Mouse (Mus musculus): ENCODE results near the gene Ganab. TPM values are rescaled to one million over a fixed set of nuclear protein-coding genes. Genes with fewer than 3 reads are reported as not detected.

Ganab gene
- polyA plus RNA-seq, 1 experiment from 2014 or later: 151 TPM

- WGBS: 0% methylated on average over 45 of the region's 46 CpGs
- Histone ChIP-seq H3K4me1 (ENCODE audit: insufficient read depth, low read length) (peaks cover 34% of the 10 kb centered on the region), H3K9me3 (ENCODE audit: low read length) (no peaks in the 10 kb centered on the region), H3K4me3 (ENCODE audit: low read length) (peak overlapping the region; percentile 98), H3K36me3 (ENCODE audit: insufficient read depth, low read length) (peaks cover 41% of the 10 kb centered on the region), H3K4me2 (replicated peaks; ENCODE audit: low read depth, low read length) (peak overlapping the region; percentile 69), H3K27me3 (ENCODE audit: insufficient read depth, low read length) (no peaks in the 10 kb centered on the region), H3K27ac (ENCODE audit: low read length) (peak overlapping the region; percentile 100), H3K9ac (replicated peaks; ENCODE audit: low read length) (peak overlapping the region; percentile 99)
- ATAC-seq (ENCODE audit: low FRiP score, low TSS enrichment): peak; percentile 50
Observed at GRCm38 (mm10) chr19:8942276-8942964, 44.5 kb downstream of the Ganab start.

DNA sequence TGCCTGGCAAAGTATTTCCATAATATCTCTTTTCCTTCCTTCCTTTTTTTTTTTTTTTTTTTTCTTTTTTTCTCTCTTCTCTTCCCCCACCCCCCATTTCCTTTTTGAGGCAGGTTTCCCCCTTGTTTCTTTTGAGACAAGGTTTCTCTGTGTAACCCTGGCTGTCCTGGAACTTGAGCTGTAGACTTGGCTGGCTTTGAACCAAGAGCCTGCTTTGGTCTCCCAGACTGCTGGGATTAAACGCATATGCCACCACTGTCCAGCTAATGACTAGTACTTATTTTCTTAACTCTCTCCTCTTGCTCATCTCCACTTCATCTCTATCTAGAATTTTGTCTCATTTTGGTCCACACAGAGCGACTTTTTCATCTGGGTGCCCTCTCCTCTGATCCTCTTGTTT lies 45.2 kb downstream of the Ganab start:
- H3K4me3 ChIP-seq (ENCODE audit: low read length): peak overlapping the region; percentile 98
- 66% methylated on average over 2 of the region's 2 CpGs for WGBS
- H3K9me3 ChIP-seq (ENCODE audit: low read length): no peaks in the 10 kb centered on the region
- ATAC-seq (ENCODE audit: low FRiP score, low TSS enrichment): no peak
- peak overlapping the region; percentile 100 for H3K27ac ChIP-seq (ENCODE audit: low read length)
- H3K27me3 ChIP-seq (ENCODE audit: insufficient read depth, low read length): no peaks in the 10 kb centered on the region
- peaks cover 34% of the 10 kb centered on the region for H3K4me1 ChIP-seq (ENCODE audit: insufficient read depth, low read length)
- H3K36me3 ChIP-seq (ENCODE audit: insufficient read depth, low read length): peaks cover 43% of the 10 kb centered on the region
- peak overlapping the region; percentile 99 for H3K9ac ChIP-seq (replicated peaks; ENCODE audit: low read length)
- peak overlapping the region; percentile 69 for H3K4me2 ChIP-seq (replicated peaks; ENCODE audit: low read depth, low read length)

- peak overlapping the region; percentile 34; the same call in 1 of the 2 replicates for H3K27ac ChIP-seq (ENCODE audit: low read length)
- H3K27me3 ChIP-seq (ENCODE audit: insufficient read depth, low read length): no peaks in the 10 kb centered on the region
- peak overlapping the region; percentile 69 for H3K4me2 ChIP-seq (replicated peaks; ENCODE audit: low read depth, low read length)
- peak overlapping the region; percentile 98; the same call in 1 of the 2 replicates for H3K4me3 ChIP-seq (ENCODE audit: low read length)
- no peaks in the 10 kb centered on the region for H3K9me3 ChIP-seq (ENCODE audit: low read length)
- H3K4me1 ChIP-seq (ENCODE audit: insufficient read depth, low read length): peaks cover 34% of the 10 kb centered on the region
- peak overlapping the region; percentile 8; the same call in 1 of the 2 replicates for H3K9ac ChIP-seq (replicated peaks; ENCODE audit: low read length)
- ATAC-seq (ENCODE audit: low FRiP score, low TSS enrichment): no peak
- 50% methylated on average over 5 of the region's 5 CpGs for WGBS
- H3K36me3 ChIP-seq (ENCODE audit: insufficient read depth, low read length): peaks cover 45% of the 10 kb centered on the region
Observed at GRCm38 (mm10) chr19:8944062-8944461, 46.2 kb downstream of the Ganab start.

DNA sequence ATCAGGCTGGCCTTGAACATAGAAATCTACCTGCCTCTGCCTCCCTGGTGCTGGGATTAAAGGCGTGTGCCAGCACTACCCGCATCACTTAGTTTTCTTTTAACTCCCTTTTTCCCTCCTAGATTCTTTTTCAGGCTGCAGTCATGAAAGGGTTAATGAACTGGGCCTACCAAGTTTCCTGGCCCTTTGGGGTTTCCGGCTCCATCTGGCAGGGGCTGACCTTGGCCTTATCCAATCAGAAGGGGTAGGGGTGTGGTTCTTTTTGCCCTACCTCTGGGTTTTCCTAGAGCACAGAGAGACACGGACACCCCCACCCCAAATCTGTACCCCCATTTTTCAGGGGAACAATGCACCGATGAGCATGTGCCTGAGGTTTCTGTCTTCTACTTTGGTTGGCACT lies 46.9 kb downstream of the Ganab start:
- Histone ChIP-seq H3K27me3 (ENCODE audit: insufficient read depth, low read length) (no peaks in the 10 kb centered on the region), H3K36me3 (ENCODE audit: insufficient read depth, low read length) (peaks cover 49% of the 10 kb centered on the region), H3K9ac (replicated peaks; ENCODE audit: low read length) (peak overlapping the region; percentile 22; the same call in 1 of the 2 replicates), H3K9me3 (ENCODE audit: low read length) (no peaks in the 10 kb centered on the region), H3K4me1 (ENCODE audit: insufficient read depth, low read length) (peaks cover 34% of the 10 kb centered on the region), H3K4me2 (replicated peaks; ENCODE audit: low read depth, low read length) (peak overlapping the region; percentile 69), H3K27ac (ENCODE audit: low read length) (peak overlapping the region; percentile 13; the same call in 1 of the 2 replicates), H3K4me3 (ENCODE audit: low read length) (peak overlapping the region; percentile 98)
- WGBS: 17% methylated on average over 5 of the region's 5 CpGs
- no peak for ATAC-seq (ENCODE audit: low FRiP score, low TSS enrichment)

DNA sequence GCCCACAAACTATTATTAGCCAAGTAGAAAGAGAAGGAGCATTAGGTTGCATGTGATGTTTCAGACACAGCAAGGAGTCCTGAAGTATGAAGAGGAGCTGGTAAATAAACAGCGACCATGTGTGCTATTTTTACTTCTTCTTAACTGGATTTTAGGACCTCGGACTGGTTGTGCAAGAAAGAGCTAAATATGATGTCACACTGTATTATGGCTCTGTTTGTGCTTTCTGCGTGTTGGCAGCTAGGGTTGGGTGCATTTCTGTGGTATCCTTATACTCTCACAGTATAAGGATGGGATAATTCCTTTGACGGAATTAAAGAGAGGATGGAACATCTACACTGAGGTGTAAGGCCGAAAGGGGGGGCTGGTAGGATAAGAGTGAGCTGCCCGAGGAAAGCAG lies 47.4 kb downstream of the Ganab start:
- WGBS: 80% methylated on average over 6 of the region's 6 CpGs
- Histone ChIP-seq H3K27ac (ENCODE audit: low read length) (0 out of 2 replicates have a peak overlapping the region, but pooled peaks have one; percentile 13), H3K27me3 (ENCODE audit: insufficient read depth, low read length) (no peaks in the 10 kb centered on the region), H3K4me2 (replicated peaks; ENCODE audit: low read depth, low read length) (peak overlapping the region; percentile 69), H3K4me3 (ENCODE audit: low read length) (peak overlapping the region; percentile 98), H3K4me1 (ENCODE audit: insufficient read depth, low read length) (peaks cover 34% of the 10 kb centered on the region), H3K36me3 (ENCODE audit: insufficient read depth, low read length) (peaks cover 51% of the 10 kb centered on the region), H3K9me3 (ENCODE audit: low read length) (no peaks in the 10 kb centered on the region), H3K9ac (replicated peaks; ENCODE audit: low read length) (peak overlapping the region; percentile 22; the same call in 1 of the 2 replicates)
- ATAC-seq (ENCODE audit: low FRiP score, low TSS enrichment): no peak

- Histone ChIP-seq H3K9me3 (ENCODE audit: low read length) (no peaks in the 10 kb centered on the region), H3K27ac (ENCODE audit: low read length) (no peak overlapping the region), H3K27me3 (ENCODE audit: insufficient read depth, low read length) (no peaks in the 10 kb centered on the region), H3K36me3 (ENCODE audit: insufficient read depth, low read length) (peaks cover 68% of the 10 kb centered on the region), H3K9ac (replicated peaks; ENCODE audit: low read length) (no peak overlapping the region), H3K4me3 (ENCODE audit: low read length) (no peak overlapping the region), H3K4me2 (replicated peaks; ENCODE audit: low read depth, low read length) (no peak overlapping the region), H3K4me1 (ENCODE audit: insufficient read depth, low read length) (peaks cover 24% of the 10 kb centered on the region)
- WGBS: 86% methylated on average over 7 of the region's 7 CpGs
- no peak for ATAC-seq (ENCODE audit: low FRiP score, low TSS enrichment)
Observed at GRCm38 (mm10) chr19:8946929-8947328, 49.1 kb downstream of the Ganab start.

- Histone ChIP-seq H3K9ac (replicated peaks; ENCODE audit: low read length) (no peak overlapping the region), H3K27ac (ENCODE audit: low read length) (no peak overlapping the region), H3K36me3 (ENCODE audit: insufficient read depth, low read length) (peaks cover 67% of the 10 kb centered on the region), H3K9me3 (ENCODE audit: low read length) (no peaks in the 10 kb centered on the region), H3K27me3 (ENCODE audit: insufficient read depth, low read length) (no peaks in the 10 kb centered on the region), H3K4me1 (ENCODE audit: insufficient read depth, low read length) (peaks cover 19% of the 10 kb centered on the region), H3K4me2 (replicated peaks; ENCODE audit: low read depth, low read length) (no peak overlapping the region), H3K4me3 (ENCODE audit: low read length) (no peak overlapping the region)
- ATAC-seq (ENCODE audit: low FRiP score, low TSS enrichment): no peak
- WGBS: 89% methylated on average over 5 of the region's 5 CpGs
Observed at GRCm38 (mm10) chr19:8950190-8950589, 52.3 kb downstream of the Ganab start.

GRCm38 (mm10) chr19:8952241-8952640 lies 54.4 kb downstream of the Ganab start:
- Histone ChIP-seq H3K4me3 (ENCODE audit: low read length) (no peak overlapping the region), H3K27me3 (ENCODE audit: insufficient read depth, low read length) (no peaks in the 10 kb centered on the region), H3K36me3 (ENCODE audit: insufficient read depth, low read length) (peaks cover 53% of the 10 kb centered on the region), H3K9me3 (ENCODE audit: low read length) (no peaks in the 10 kb centered on the region), H3K4me1 (ENCODE audit: insufficient read depth, low read length) (peaks cover 16% of the 10 kb centered on the region), H3K4me2 (replicated peaks; ENCODE audit: low read depth, low read length) (no peak overlapping the region), H3K27ac (ENCODE audit: low read length) (no peak overlapping the region), H3K9ac (replicated peaks; ENCODE audit: low read length) (no peak overlapping the region)
- ATAC-seq (ENCODE audit: low FRiP score, low TSS enrichment): no peak
- WGBS: 92% methylated on average over 9 of the region's 9 CpGs

DNA sequence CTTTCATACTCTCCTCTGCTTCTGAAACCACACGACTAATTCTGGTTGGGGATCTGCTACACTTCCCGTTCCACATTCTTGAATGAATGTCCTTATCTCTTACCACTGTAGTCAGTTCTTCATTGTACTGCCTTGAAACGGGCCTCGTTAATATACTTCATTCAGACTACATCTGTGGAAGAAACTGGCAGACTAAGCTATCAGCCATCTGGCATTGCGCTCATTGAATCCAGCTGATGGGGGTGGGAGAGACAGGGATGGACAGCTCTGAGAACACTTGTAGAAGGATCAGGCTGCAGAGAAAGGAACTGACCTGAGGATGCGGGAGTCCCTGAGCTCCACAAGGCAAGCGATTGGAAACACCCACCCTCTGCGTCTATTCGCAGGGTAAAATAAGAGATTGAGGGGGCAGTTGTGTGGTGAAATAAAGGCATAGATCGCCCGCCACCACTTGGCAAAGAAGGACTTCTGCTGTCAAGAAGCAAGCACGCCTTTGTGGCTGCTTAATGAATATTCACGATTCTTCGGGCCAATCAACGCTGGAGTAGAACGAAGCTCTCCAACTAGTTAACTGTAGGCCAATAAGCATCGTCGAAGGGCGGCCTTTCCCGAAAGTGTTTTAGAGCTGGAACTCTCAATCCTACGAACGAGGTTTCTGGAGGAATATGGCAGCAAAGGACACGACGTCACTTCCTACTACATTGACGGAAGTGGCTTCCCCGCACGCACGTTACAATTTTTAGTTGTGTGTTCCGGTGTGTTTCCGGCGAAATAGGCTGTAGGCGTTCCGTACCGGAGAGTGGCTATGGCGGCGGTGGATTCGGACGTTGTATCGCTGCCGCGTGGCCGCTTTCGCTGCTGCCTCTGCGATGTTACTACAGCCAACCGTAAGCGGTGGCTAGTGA lies 55.5 kb downstream of the Ganab start, which contains the start of gene Tut1:
Gene Tut1, plus strand, starts transcription at position 713 of the 905 bp plus-strand sequence.
- WGBS: 4% methylated on average over 46 of the region's 46 CpGs

More for the DNA sequence above, 55.5 kb downstream of the Ganab start, which contains the start of gene Tut1:
- peak; percentile 94 for ATAC-seq (ENCODE audit: low FRiP score, low TSS enrichment)
- H3K36me3 ChIP-seq (ENCODE audit: insufficient read depth, low read length): peaks cover 47% of the 10 kb centered on the region
- peak within 1 kb of the TSS; percentile 84 for H3K9ac ChIP-seq (replicated peaks; ENCODE audit: low read length)
- H3K4me2 ChIP-seq (replicated peaks; ENCODE audit: low read depth, low read length): peak within 1 kb of the TSS; percentile 69
- H3K27me3 ChIP-seq (ENCODE audit: insufficient read depth, low read length): no peaks in the 10 kb centered on the region
- peak within 1 kb of the TSS; percentile 89 for H3K4me3 ChIP-seq (ENCODE audit: low read length)
- H3K4me1 ChIP-seq (ENCODE audit: insufficient read depth, low read length): peaks cover 16% of the 10 kb centered on the region
- peak within 1 kb of the TSS; percentile 66 for H3K27ac ChIP-seq (ENCODE audit: low read length)
- H3K9me3 ChIP-seq (ENCODE audit: low read length): no peaks in the 10 kb centered on the region
